Mouse (Mus musculus) stomach, postnatal 0 days (tissue): ENCODE results near the gene Crygs.

Experiments used
- CTCF ChIP-seq: IDR thresholded peaks from 2 replicates; pipeline ENCODE4 v1.5.1; 2016; ENCODE audit warnings: antibody characterized with exemption, low read depth, mild to moderate bottlenecking, moderate library complexity
- EP300 ChIP-seq: optimal IDR thresholded peaks from 2 replicates; pipeline ENCODE3; 2016; ENCODE audit warnings: antibody characterized with exemption

DNA sequence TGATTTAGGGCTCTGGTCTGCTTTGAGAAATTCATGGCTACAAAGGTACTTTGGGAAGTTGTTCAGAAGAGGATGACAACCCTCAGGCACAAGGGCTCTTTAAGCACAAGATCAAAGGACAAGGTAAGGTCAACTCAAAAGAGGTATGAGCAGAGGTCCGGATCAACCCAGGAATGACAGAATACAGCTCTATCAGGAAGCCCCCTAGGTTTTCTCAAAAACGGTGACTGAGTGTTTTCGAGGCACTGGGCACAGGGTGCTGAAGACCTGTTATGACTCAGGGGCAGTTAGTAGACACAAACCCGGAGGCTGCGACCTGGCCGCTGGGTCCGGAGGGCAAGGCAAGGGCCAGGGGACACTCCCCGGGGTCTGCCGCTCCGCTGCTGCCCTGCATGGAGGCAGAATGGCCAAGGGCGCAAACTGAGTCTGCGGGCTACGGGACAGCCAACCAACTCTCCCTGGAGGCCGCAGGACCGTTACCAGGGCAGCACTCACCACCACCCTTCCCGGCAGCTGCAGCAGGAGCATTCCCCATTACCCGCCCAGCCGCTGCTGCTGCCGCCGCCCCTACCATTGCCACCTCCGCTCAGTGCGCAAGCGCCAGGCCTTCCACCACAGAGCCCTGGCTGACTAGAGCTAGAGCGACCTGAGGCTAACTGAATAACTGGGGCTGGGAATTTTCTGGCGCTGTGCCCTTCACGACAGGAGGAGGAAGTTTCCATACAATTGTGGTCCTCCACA, 32.9 kb upstream of the Crygs start:
- no peak for TF ChIP-seq CTCF
- no peak for TF ChIP-seq EP300
